Mouse (Mus musculus) embryonic facial prominence, embryonic 13.5 days (tissue): ENCODE results near the gene Asic2. TPM values are rescaled to one million over a fixed set of nuclear protein-coding genes. Genes with fewer than 3 reads are reported as not detected.

Source experiments
- ATAC-seq: fragments of 200-750 bp; cut with Nextera tagmentation; 2 replicates; pipeline ENCODE4 v1.8.0; 2017; ENCODE audit warnings: low read depth; ENCODE audit not compliant: insufficient number of reproducible peaks, insufficient read depth, low FRiP score, low TSS enrichment
- H3K27ac ChIP-seq: fragments of 300-500 bp; sonication (generic); 2 replicates; pipeline ENCODE4 v1.5.1; 2015; ENCODE audit warnings: moderate library complexity, mild to moderate bottlenecking, inconsistent platforms
- H3K27me3 ChIP-seq: fragments of 300-500 bp; sonication (generic); 2 replicates; pipeline ENCODE4 v1.6.1; 2015; ENCODE audit warnings: mild to moderate bottlenecking, inconsistent platforms
- H3K36me3 ChIP-seq: fragments of 300-500 bp; sonication (generic); 2 replicates; pipeline ENCODE4 v1.6.1; 2015; ENCODE audit warnings: mild to moderate bottlenecking, inconsistent platforms
- H3K4me1 ChIP-seq: fragments of 300-500 bp; sonication (generic); 2 replicates; pipeline ENCODE4 v1.6.1; 2015; ENCODE audit warnings: inconsistent platforms
- H3K4me2 ChIP-seq: fragments of 300-500 bp; sonication (generic); 2 replicates; pipeline ENCODE4 v1.6.1; 2015; ENCODE audit warnings: moderate library complexity, mild to moderate bottlenecking, inconsistent platforms
- H3K4me3 ChIP-seq: fragments of 300-500 bp; sonication (generic); 2 replicates; pipeline ENCODE4 v1.5.1; 2015; ENCODE audit warnings: mild to moderate bottlenecking, inconsistent platforms
- H3K9ac ChIP-seq: fragments of 300-500 bp; sonication (generic); 2 replicates; pipeline ENCODE4 v1.6.1; 2015; ENCODE audit warnings: mild to moderate bottlenecking, inconsistent platforms
- H3K9me3 ChIP-seq: fragments of 300-500 bp; sonication (generic); 2 replicates; pipeline ENCODE4 v1.6.1; 2016; ENCODE audit warnings: inconsistent platforms
- WGBS: fragments of 180-500 bp; shearing (Covaris S2); methylation state at CpG from one replicate; pipeline ENCODE4 v1.1.7; 2015; ENCODE audit warnings: mixed read lengths; 5-methylcytosine and 5-hydroxymethylcytosine counted together
- polyA plus RNA-seq: library from polyadenylated mRNA; unstranded; fragments of >200 nt; fragmentation: Nextera tagmentation; extraction: Ambion mirVana; gene quantifications from 2 replicates; pipeline ENCODE4 v1.2.1, GENCODE M21; 2015

Asic2 gene
- polyA plus RNA-seq, 1 experiment from 2014 or later = 0.60 TPM

DNA sequence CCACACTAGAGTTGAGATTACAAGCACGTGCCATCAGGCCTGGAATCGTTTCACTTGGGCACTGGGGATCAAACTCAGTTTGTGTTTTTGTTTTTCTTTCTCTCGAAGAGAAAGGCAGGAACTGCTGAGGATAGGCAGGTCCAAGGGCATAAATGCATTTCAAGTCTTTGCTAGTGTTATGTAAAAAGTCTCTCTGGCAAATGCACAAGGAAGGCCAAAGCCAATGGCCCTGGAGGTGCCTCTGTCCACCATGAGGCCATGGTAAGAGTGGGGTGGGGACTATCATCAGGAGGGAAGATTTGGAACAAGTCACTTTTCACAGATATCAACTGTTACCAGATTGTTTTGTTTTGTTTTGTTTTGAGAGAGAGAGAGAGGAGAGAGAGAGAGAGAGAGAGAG, 1122.1 kb downstream of the Asic2 start:
- WGBS = 31% methylated on average over 3 of the region's 3 CpGs

DNA sequence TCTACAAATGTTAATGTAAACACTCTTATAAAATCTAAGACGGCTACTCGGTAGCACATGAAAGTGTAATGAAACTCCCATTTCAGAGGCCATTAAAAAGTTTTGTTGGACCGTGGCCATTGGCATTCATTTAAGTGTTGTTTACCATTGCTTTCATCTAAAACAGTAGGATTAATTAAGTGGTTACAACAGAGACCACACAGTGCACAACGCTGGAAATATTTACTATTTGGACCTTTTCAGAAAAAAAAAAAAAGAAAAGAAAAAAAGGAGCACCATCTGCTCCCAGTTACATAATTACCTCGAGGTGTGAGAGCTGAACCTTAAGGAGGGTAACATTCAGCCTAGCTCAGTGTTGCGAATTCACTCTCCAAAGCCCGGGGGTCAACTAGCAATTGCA, 1122.8 kb downstream of the Asic2 start:
- ATAC-seq = no peak
- Histone ChIP-seq H3K9ac (no peak overlapping the region), H3K4me1 (no peaks in the 10 kb centered on the region), H3K9me3 (no peaks in the 10 kb centered on the region), H3K4me2 (no peak overlapping the region), H3K27me3 (0 out of 2 replicates have a peak, but pooled peaks cover 4% of the 10 kb centered on the region), H3K4me3 (no peak overlapping the region), H3K27ac (no peak overlapping the region), H3K36me3 (no peaks in the 10 kb centered on the region)
- 42% methylated on average over 7 of the region's 7 CpGs for WGBS

More for the DNA sequence above, 1122.1 kb downstream of the Asic2 start:
- H3K36me3 ChIP-seq = no peaks in the 10 kb centered on the region
- no peak overlapping the region for H3K4me2 ChIP-seq
- 0 out of 2 replicates have a peak, but pooled peaks cover 4% of the 10 kb centered on the region for H3K27me3 ChIP-seq
- H3K4me1 ChIP-seq = no peaks in the 10 kb centered on the region
- H3K27ac ChIP-seq = no peak overlapping the region
- H3K9me3 ChIP-seq = no peaks in the 10 kb centered on the region
- no peak overlapping the region for H3K9ac ChIP-seq
- H3K4me3 ChIP-seq = no peak overlapping the region
- ATAC-seq = no peak

DNA sequence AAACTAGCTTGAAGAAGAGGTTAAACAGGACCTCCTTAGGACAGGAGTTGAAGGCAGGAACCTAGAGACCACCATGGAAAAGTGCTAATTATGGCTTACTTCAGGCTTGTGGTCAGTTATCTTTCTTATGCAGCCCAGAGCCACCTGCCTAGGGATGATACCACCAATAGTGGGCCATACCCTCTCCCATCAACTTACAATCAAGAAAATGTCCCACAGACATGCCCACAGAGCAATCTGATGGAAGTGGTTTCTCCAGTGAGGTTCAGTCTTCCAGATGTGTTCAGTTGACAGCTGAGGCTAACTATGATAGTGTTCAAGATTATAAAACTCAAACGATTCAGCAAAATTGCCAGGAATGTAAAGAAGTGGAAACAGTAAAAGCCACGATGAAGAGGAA, 1124.8 kb downstream of the Asic2 start:
- ATAC-seq = no peak
- H3K27ac ChIP-seq = no peak overlapping the region
- no peak overlapping the region for H3K4me2 ChIP-seq
- H3K36me3 ChIP-seq = no peaks in the 10 kb centered on the region
- WGBS = 66% methylated on average over 2 of the region's 2 CpGs
- 0 out of 2 replicates have a peak, but pooled peaks cover 4% of the 10 kb centered on the region for H3K27me3 ChIP-seq
- no peak overlapping the region for H3K4me3 ChIP-seq
- H3K4me1 ChIP-seq = no peaks in the 10 kb centered on the region
- no peaks in the 10 kb centered on the region for H3K9me3 ChIP-seq
- no peak overlapping the region for H3K9ac ChIP-seq

- H3K27me3 ChIP-seq = no peaks in the 10 kb centered on the region
- H3K36me3 ChIP-seq = no peaks in the 10 kb centered on the region
- no peak overlapping the region for H3K4me2 ChIP-seq
- no peak overlapping the region for H3K4me3 ChIP-seq
- no peaks in the 10 kb centered on the region for H3K4me1 ChIP-seq
- no peak overlapping the region for H3K27ac ChIP-seq
- 71% methylated on average over 1 of the region's 1 CpGs for WGBS
- H3K9ac ChIP-seq = no peak overlapping the region
- H3K9me3 ChIP-seq = no peaks in the 10 kb centered on the region
- ATAC-seq = no peak
These were observed 1129.5 kb downstream of the Asic2 start for GRCm38 (mm10) chr11:80838724-80839123.

DNA sequence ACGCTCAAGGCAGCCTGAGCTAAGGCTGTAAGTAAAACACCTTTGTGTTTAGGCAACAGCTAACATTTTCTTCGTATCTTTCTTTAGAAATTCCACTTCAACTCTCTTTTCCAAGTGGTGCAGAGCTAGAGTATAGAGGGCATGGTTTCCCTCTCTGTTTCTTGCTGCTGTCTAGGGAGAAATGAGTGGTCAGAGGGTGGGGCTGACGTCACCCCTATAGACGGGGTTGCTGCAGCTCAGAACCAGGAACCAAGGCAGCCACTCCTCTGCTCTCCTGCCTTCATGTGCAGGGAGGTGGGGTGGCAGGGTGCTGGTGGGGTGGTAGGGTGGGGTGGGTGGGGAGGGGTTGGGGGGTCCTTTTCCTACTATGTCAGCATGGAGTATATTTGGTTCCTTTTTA, 1132.4 kb downstream of the Asic2 start:
- no peak for ATAC-seq
- Histone ChIP-seq H3K36me3 (no peaks in the 10 kb centered on the region), H3K27me3 (no peaks in the 10 kb centered on the region), H3K9ac (no peak overlapping the region), H3K4me3 (no peak overlapping the region), H3K9me3 (no peaks in the 10 kb centered on the region), H3K27ac (no peak overlapping the region), H3K4me1 (no peaks in the 10 kb centered on the region), H3K4me2 (no peak overlapping the region)
- WGBS = 66% methylated on average over 4 of the region's 4 CpGs

DNA sequence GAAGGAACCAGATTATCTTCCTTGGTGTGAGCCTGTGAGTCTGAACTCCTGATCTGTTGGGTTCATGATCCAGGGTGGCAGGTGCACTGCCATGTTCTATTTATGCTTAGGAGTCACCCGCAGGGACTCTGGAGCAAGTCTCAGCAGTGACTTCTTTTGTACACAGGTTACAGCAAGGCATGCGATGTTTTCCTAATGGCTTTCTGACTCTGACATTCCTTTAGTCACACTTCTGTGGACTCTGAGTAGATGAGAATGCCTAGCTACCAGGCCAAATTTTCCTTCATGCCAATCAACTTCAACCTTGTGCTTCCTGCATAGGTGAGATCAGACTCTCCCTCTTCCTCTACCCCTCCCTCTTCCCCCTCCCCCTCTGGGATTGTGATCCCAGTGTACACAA, 1132.9 kb downstream of the Asic2 start:
- H3K27me3 ChIP-seq = no peaks in the 10 kb centered on the region
- no peak overlapping the region for H3K4me3 ChIP-seq
- no peak overlapping the region for H3K9ac ChIP-seq
- no peaks in the 10 kb centered on the region for H3K9me3 ChIP-seq
- ATAC-seq = no peak
- H3K36me3 ChIP-seq = no peaks in the 10 kb centered on the region
- 71% methylated on average over 2 of the region's 2 CpGs for WGBS
- no peak overlapping the region for H3K27ac ChIP-seq
- no peaks in the 10 kb centered on the region for H3K4me1 ChIP-seq
- no peak overlapping the region for H3K4me2 ChIP-seq

Other genes with a start within 250 kb of the Asic2 start
- gene 5530401A14Rik, start 107.8 kb downstream of the Asic2 start, polyA plus RNA-seq = 0.07 TPM in 1 of 2 replicates, not detected in the other
- gene Ccl2, start 67.1 kb upstream of the Asic2 start, polyA plus RNA-seq = 2.9 and 4.2 TPM in 2 replicates
- not detected in 2 replicates for gene Gm17268, start 70.1 kb upstream of the Asic2 start, polyA plus RNA-seq
- gene Ccl7, start 77.3 kb upstream of the Asic2 start, polyA plus RNA-seq = 1.3 and 1.5 TPM in 2 replicates
- gene Ccl11, start 89.4 kb upstream of the Asic2 start, polyA plus RNA-seq = 1.2 and 1.3 TPM in 2 replicates
- gene Ccl12, start 133.4 kb upstream of the Asic2 start, polyA plus RNA-seq = 2.7 and 3.5 TPM in 2 replicates
- not detected in 2 replicates for gene Ccl8, start 146.7 kb upstream of the Asic2 start, polyA plus RNA-seq